In genomic region chr17:64915025-64915424, GRCm38 (mm10) we compare ENCODE assay signal across 10 mouse cellular contexts.
DNase-seq lines count a peak whose midpoint lies in the region; ATAC-seq lines count a peak whose summit lies in the region.
"Had no signal": no experiment of that assay in that cellular context is flagged by ENCODE, and none has a peak within 500 bp of the region (broad histone marks: within the 10 kb centered on the region; RNA-seq: fewer than 3 reads in every experiment).

No protein-coding gene starts in this region.

- WGBS in hindbrain, embryonic 10.5 days = 10% methylated on average over 4 of the region's 4 CpGs
- WGBS in hindbrain, embryonic 12.5 days = 15% methylated on average over 4 of the region's 4 CpGs
- WGBS in embryonic facial prominence, embryonic 10.5 days = 10% methylated on average over 4 of the region's 4 CpGs
- WGBS in hindbrain, embryonic 13.5 days = 9% methylated on average over 4 of the region's 4 CpGs
- WGBS in midbrain, embryonic 15.5 days = 9% methylated on average over 4 of the region's 4 CpGs

- ATAC-seq in hindbrain, embryonic 12.5 days (ENCODE audit: low FRiP score) = no peak
- ATAC-seq in hindbrain, embryonic 13.5 days (ENCODE audit: low FRiP score) = peak; percentile 49; the same call in 1 of the 2 replicates
- 0 out of 2 replicates have a peak, but pooled peaks have one; percentile 52 for ATAC-seq in midbrain, embryonic 15.5 days (replicated peaks)

- H3K27ac ChIP-seq in hindbrain, embryonic 10.5 days = peak overlapping the region; percentile 81
- H3K27ac ChIP-seq in hindbrain, embryonic 12.5 days = no peak overlapping the region
- peak overlapping the region; percentile 65 for H3K27ac ChIP-seq in embryonic facial prominence, embryonic 10.5 days (replicated peaks)
- peak overlapping the region; percentile 24; the same call in 1 of the 2 replicates for H3K27ac ChIP-seq in hindbrain, embryonic 13.5 days
- no peak overlapping the region for H3K27ac ChIP-seq in midbrain, embryonic 15.5 days

- no peaks in the 10 kb centered on the region for H3K36me3 ChIP-seq in hindbrain, embryonic 10.5 days
- no peaks in the 10 kb centered on the region for H3K36me3 ChIP-seq in hindbrain, embryonic 12.5 days
- H3K36me3 ChIP-seq in embryonic facial prominence, embryonic 10.5 days (replicated peaks) = no peaks in the 10 kb centered on the region
- H3K36me3 ChIP-seq in hindbrain, embryonic 13.5 days = no peaks in the 10 kb centered on the region
- no peaks in the 10 kb centered on the region for H3K36me3 ChIP-seq in midbrain, embryonic 15.5 days (replicated peaks)
- H3K36me3 ChIP-seq: G1E had no signal

- H3K4me1 ChIP-seq in hindbrain, embryonic 10.5 days (replicated peaks) = peaks cover 34% of the 10 kb centered on the region
- peaks cover 23% of the 10 kb centered on the region for H3K4me1 ChIP-seq in hindbrain, embryonic 12.5 days
- peaks cover 38% of the 10 kb centered on the region for H3K4me1 ChIP-seq in embryonic facial prominence, embryonic 10.5 days
- H3K4me1 ChIP-seq in hindbrain, embryonic 13.5 days (replicated peaks) = peaks cover 22% of the 10 kb centered on the region
- peaks cover 22% of the 10 kb centered on the region for H3K4me1 ChIP-seq in midbrain, embryonic 15.5 days

- H3K9ac ChIP-seq in hindbrain, embryonic 12.5 days = no peak overlapping the region
- H3K9ac ChIP-seq in hindbrain, embryonic 13.5 days = peak overlapping the region; percentile 13; the same call in 1 of the 2 replicates
- H3K9ac ChIP-seq in midbrain, embryonic 15.5 days = no peak overlapping the region

- H3K9me3 ChIP-seq in hindbrain, embryonic 10.5 days = no peaks in the 10 kb centered on the region
- no peaks in the 10 kb centered on the region for H3K9me3 ChIP-seq in hindbrain, embryonic 12.5 days (replicated peaks)
- no peaks in the 10 kb centered on the region for H3K9me3 ChIP-seq in embryonic facial prominence, embryonic 10.5 days
- no peaks in the 10 kb centered on the region for H3K9me3 ChIP-seq in hindbrain, embryonic 13.5 days
- no peaks in the 10 kb centered on the region for H3K9me3 ChIP-seq in midbrain, embryonic 15.5 days

- DNase-seq in hindbrain, embryonic 10.5 days (ENCODE audit: low spot score) = peak; percentile 54
- DNase-seq in embryonic facial prominence, embryonic 10.5 days (ENCODE audit: low spot score) = peak; percentile 62
- no peak for DNase-seq in thymus, postnatal 14 days
- no peak for DNase-seq in cerebellum, postnatal 14 days
- DNase-seq: thymus, adult 18-20 months had no signal

- H3K4me2 ChIP-seq in hindbrain, embryonic 12.5 days (replicated peaks) = no peak overlapping the region
- H3K4me2 ChIP-seq in hindbrain, embryonic 13.5 days = no peak overlapping the region
- no peak overlapping the region for H3K4me2 ChIP-seq in midbrain, embryonic 15.5 days

- H3K27me3 ChIP-seq in hindbrain, embryonic 10.5 days (ENCODE audit: insufficient read depth, poor library complexity, severe bottlenecking) = no peaks in the 10 kb centered on the region
- H3K27me3 ChIP-seq in hindbrain, embryonic 12.5 days = no peaks in the 10 kb centered on the region
- H3K27me3 ChIP-seq in embryonic facial prominence, embryonic 10.5 days (replicated peaks; ENCODE audit: low read depth, poor library complexity, severe bottlenecking) = no peaks in the 10 kb centered on the region
- H3K27me3 ChIP-seq in hindbrain, embryonic 13.5 days = no peaks in the 10 kb centered on the region
- H3K27me3 ChIP-seq in midbrain, embryonic 15.5 days (replicated peaks) = no peaks in the 10 kb centered on the region
- H3K27me3 ChIP-seq: megakaryocyte, embryonic 14.5 days had no signal

- H3K4me3 ChIP-seq in hindbrain, embryonic 10.5 days = no peak overlapping the region
- no peak overlapping the region for H3K4me3 ChIP-seq in hindbrain, embryonic 12.5 days
- H3K4me3 ChIP-seq in embryonic facial prominence, embryonic 10.5 days = no peak overlapping the region
- no peak overlapping the region for H3K4me3 ChIP-seq in hindbrain, embryonic 13.5 days
- H3K4me3 ChIP-seq in midbrain, embryonic 15.5 days = no peak overlapping the region
- H3K4me3 ChIP-seq: megakaryocyte, embryonic 14.5 days had no signal

Comparison
In these comparisons a context has a peak if more than half of its experiments do, and no peak if none do; other contexts are left out.
1. H3K27ac ChIP-seq: peak in hindbrain, embryonic 10.5 days (single experiment), embryonic facial prominence, embryonic 10.5 days (single experiment) and hindbrain, embryonic 13.5 days (single experiment); none in hindbrain, embryonic 12.5 days (single experiment) and midbrain, embryonic 15.5 days (single experiment).
2. DNase-seq: peak in hindbrain, embryonic 10.5 days (single experiment) and embryonic facial prominence, embryonic 10.5 days (single experiment); none in thymus, postnatal 14 days (single experiment) and cerebellum, postnatal 14 days (0 of 2).